Mouse (Mus musculus) midbrain, postnatal 0 days (tissue): ENCODE data around the gene Cdhr4. TPM values are rescaled to one million over a fixed set of nuclear protein-coding genes. Genes with fewer than 3 reads are reported as not detected.

Experiments
- ATAC-seq: fragments of 200-750 bp; cut with Nextera tagmentation; 2 replicates; pipeline ENCODE4 v1.8.0; 2017; ENCODE audit warnings: moderate number of reproducible peaks, mild to moderate bottlenecking, moderate TSS enrichment, moderate library complexity; ENCODE audit not compliant: low FRiP score
- DNase-seq: peaks from one replicate; pipeline ENCODE4 v3.0.0-alpha.2; 2015; ENCODE audit warnings: low spot score
- H3K27ac ChIP-seq: fragments of 300-500 bp; sonication (generic); 2 replicates; pipeline ENCODE4 v1.5.1; 2014; ENCODE audit warnings: low read depth, mild to moderate bottlenecking, low read length, mixed read lengths
- H3K27me3 ChIP-seq: fragments of 300-500 bp; sonication (generic); 2 replicates; pipeline ENCODE4 v1.6.1; 2014; ENCODE audit warnings: low read length, control low read depth, mixed read lengths; ENCODE audit not compliant: insufficient read depth
- H3K36me3 ChIP-seq: fragments of 300-500 bp; sonication (generic); 2 replicates; pipeline ENCODE4 v1.6.1; 2014; ENCODE audit warnings: low read length, control low read depth, mixed read lengths; ENCODE audit not compliant: insufficient read depth
- H3K4me1 ChIP-seq: fragments of 300-500 bp; sonication (generic); 2 replicates; pipeline ENCODE4 v1.6.1; 2014; ENCODE audit warnings: mild to moderate bottlenecking, control low read depth, antibody characterized with exemption, low read length, mixed read lengths; ENCODE audit not compliant: insufficient read depth
- H3K4me2 ChIP-seq: fragments of 300-500 bp; sonication (generic); 2 replicates; pipeline ENCODE4 v1.6.1; 2014; ENCODE audit warnings: low read depth, mild to moderate bottlenecking, low read length, mixed read lengths; ENCODE audit not compliant: poor library complexity, severe bottlenecking
- H3K4me3 ChIP-seq: fragments of 300-500 bp; sonication (generic); 2 replicates; pipeline ENCODE4 v1.5.1; 2014; ENCODE audit warnings: low read depth, mild to moderate bottlenecking, low read length, moderate library complexity
- H3K9ac ChIP-seq: fragments of 300-500 bp; sonication (generic); replicated peaks from 2 replicates; pipeline ENCODE4 v1.6.1; 2014; ENCODE audit warnings: mild to moderate bottlenecking, low read length, moderate library complexity, mixed read lengths; ENCODE audit not compliant: poor library complexity, severe bottlenecking
- H3K9me3 ChIP-seq: fragments of 300-500 bp; sonication (generic); 2 replicates; pipeline ENCODE4 v1.6.1; 2016; ENCODE audit warnings: low read length, control low read depth
- CTCF ChIP-seq: IDR thresholded peaks from 2 replicates; pipeline ENCODE4 v1.5.1; 2016; ENCODE audit warnings: antibody characterized with exemption, mild to moderate bottlenecking
- WGBS: fragments of 180-500 bp; shearing (Covaris S2); extraction: QIAGEN DNeasy Blood & Tissue Kit; methylation state at CpG from one replicate; pipeline ENCODE4 v1.1.7; 2014; 5-methylcytosine and 5-hydroxymethylcytosine counted together
- polyA plus RNA-seq: library from polyadenylated mRNA; unstranded; fragments of >200 nt; fragmentation: Nextera tagmentation; extraction: Ambion mirVana; gene quantifications from 2 replicates; pipeline ENCODE4 v1.2.1, GENCODE M21; 2015
- total RNA-seq: library from RNA; depleted of rRNA; stranded (reverse); fragments of >200 nt; gene quantifications from 2 replicates; pipeline ENCODE4 v1.2.3, GENCODE M21; 2014

The Cdhr4 gene
- total and polyA plus RNA-seq, 2 experiments from 2014 or later: 1.1 to 5.6 TPM

DNA sequence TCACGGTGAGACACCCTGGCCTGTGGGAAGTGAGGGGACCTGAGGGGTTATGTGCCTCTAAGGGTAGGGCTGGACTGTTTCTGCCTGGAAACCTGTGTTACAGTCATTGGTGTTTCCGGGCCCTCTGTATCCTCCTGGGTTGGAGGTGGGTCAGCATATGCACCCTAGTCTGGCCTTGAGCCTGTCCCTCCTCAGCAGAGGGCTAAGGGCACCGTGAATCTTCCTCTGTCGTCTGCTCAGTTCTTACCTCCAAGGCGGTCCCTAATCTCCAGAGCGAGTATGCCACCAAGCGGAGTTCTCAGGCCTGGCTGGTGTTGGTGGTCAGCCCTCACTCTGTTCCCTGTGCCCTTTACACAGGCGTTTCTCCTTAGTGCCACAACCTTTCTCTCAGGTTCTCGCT, 29.4 kb upstream of the Cdhr4 start:
- DNase-seq (no peak), ATAC-seq (no peak)
- H3K4me3 ChIP-seq: no peak overlapping the region
- no peaks in the 10 kb centered on the region for H3K9me3 ChIP-seq
- H3K4me2 ChIP-seq: no peak overlapping the region
- H3K27ac ChIP-seq: no peak overlapping the region
- 92% methylated on average over 9 of the region's 9 CpGs for WGBS
- no peak for TF ChIP-seq CTCF
- H3K9ac ChIP-seq: no peak overlapping the region
- no peaks in the 10 kb centered on the region for H3K27me3 ChIP-seq
- no peaks in the 10 kb centered on the region; the same call in 1 of the 2 replicates for H3K36me3 ChIP-seq
- H3K4me1 ChIP-seq: peaks cover 20% of the 10 kb centered on the region

DNA sequence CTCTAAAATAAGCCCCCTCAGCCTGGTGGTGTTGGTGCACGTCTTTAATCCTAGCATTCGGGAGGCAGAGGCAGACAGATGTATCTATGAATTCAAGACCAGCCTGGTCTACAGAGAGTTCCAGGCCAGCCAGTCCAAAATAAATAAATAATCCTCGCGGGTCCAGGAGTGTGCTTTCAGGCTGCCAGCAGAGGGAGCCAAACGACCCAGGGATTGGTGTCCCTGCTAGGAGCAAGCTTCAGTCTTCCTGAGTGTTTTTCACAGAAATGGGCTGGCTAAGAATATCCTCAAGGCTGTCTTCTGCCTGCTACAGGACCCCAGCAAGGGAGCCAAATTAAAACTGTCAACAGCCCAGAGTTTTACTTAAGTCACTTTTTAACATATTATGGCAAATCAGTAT, 28.6 kb upstream of the Cdhr4 start:
- Histone ChIP-seq H3K9ac (no peak overlapping the region), H3K4me3 (no peak overlapping the region), H3K4me1 (peaks cover 20% of the 10 kb centered on the region), H3K4me2 (no peak overlapping the region), H3K27ac (no peak overlapping the region), H3K27me3 (no peaks in the 10 kb centered on the region), H3K9me3 (no peaks in the 10 kb centered on the region), H3K36me3 (no peaks in the 10 kb centered on the region; the same call in 1 of the 2 replicates)
- peak; percentile 93 for TF ChIP-seq CTCF
- WGBS: 22% methylated on average over 5 of the region's 5 CpGs
- no peak for ATAC-seq
- DNase-seq: peak; percentile 85

GRCm38 (mm10) chr9:107964681-107965080, 27.6 kb upstream of the Cdhr4 start:
- H3K27ac ChIP-seq: no peak overlapping the region
- no peak for ATAC-seq
- no peak for TF ChIP-seq CTCF
- H3K4me1 ChIP-seq: peaks cover 20% of the 10 kb centered on the region
- no peaks in the 10 kb centered on the region for H3K27me3 ChIP-seq
- 92% methylated on average over 9 of the region's 9 CpGs for WGBS
- DNase-seq: no peak
- H3K4me2 ChIP-seq: no peak overlapping the region
- no peaks in the 10 kb centered on the region for H3K9me3 ChIP-seq
- H3K36me3 ChIP-seq: no peaks in the 10 kb centered on the region; the same call in 1 of the 2 replicates
- no peak overlapping the region for H3K9ac ChIP-seq
- no peak overlapping the region for H3K4me3 ChIP-seq

DNA sequence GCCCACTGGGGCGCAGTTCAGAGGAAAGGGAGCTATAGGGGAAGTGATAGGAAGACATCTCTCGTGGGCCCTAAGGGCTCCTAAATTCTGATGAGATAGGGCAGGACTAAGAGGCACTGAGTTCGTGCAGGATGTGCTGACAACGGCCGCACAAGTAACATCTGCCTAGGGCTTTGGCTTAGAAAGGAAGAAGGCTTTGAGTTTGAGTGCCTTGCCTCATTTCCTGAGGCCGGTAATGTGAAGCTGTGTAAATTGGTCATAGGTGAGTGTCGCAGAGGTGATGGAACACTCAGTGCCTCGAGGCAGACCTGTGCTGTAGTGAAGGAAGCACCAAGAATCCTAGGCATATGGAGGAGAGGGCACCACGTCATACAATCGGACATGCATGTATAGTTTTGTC, 25.6 kb upstream of the Cdhr4 start:
- Histone ChIP-seq H3K9ac (no peak overlapping the region), H3K27ac (no peak overlapping the region), H3K4me3 (no peak overlapping the region), H3K4me2 (no peak overlapping the region), H3K4me1 (peaks cover 8% of the 10 kb centered on the region), H3K36me3 (peaks cover 3% of the 10 kb centered on the region; the same call in 1 of the 2 replicates), H3K27me3 (no peaks in the 10 kb centered on the region), H3K9me3 (no peaks in the 10 kb centered on the region)
- ATAC-seq: no peak
- no peak for DNase-seq
- TF ChIP-seq CTCF: no peak
- 90% methylated on average over 10 of the region's 10 CpGs for WGBS

GRCm38 (mm10) chr9:107967437-107967836, 24.9 kb upstream of the Cdhr4 start:
- H3K9me3 ChIP-seq: no peaks in the 10 kb centered on the region
- WGBS: 83% methylated on average over 6 of the region's 6 CpGs
- ATAC-seq (no peak), DNase-seq (no peak)
- H3K9ac ChIP-seq: no peak overlapping the region
- H3K4me3 ChIP-seq: no peak overlapping the region
- no peak overlapping the region for H3K4me2 ChIP-seq
- H3K4me1 ChIP-seq: peaks cover under 1% of the 10 kb centered on the region
- H3K36me3 ChIP-seq: peaks cover 6% of the 10 kb centered on the region; the same call in 1 of the 2 replicates
- no peak for TF ChIP-seq CTCF
- H3K27ac ChIP-seq: no peak overlapping the region
- H3K27me3 ChIP-seq: no peaks in the 10 kb centered on the region

GRCm38 (mm10) chr9:107968531-107968930, 23.8 kb upstream of the Cdhr4 start:
- no peak for TF ChIP-seq CTCF
- peaks cover 6% of the 10 kb centered on the region; the same call in 1 of the 2 replicates for H3K36me3 ChIP-seq
- H3K27ac ChIP-seq: no peak overlapping the region
- no peaks in the 10 kb centered on the region for H3K9me3 ChIP-seq
- H3K4me2 ChIP-seq: no peak overlapping the region
- no peak overlapping the region for H3K4me3 ChIP-seq
- no peak for DNase-seq
- ATAC-seq: no peak
- no peaks in the 10 kb centered on the region for H3K4me1 ChIP-seq
- no peaks in the 10 kb centered on the region for H3K27me3 ChIP-seq
- WGBS: 91% methylated on average over 7 of the region's 7 CpGs
- H3K9ac ChIP-seq: no peak overlapping the region
